Mouse (Mus musculus): ENCODE measurements around the gene Gdf10.

DNA sequence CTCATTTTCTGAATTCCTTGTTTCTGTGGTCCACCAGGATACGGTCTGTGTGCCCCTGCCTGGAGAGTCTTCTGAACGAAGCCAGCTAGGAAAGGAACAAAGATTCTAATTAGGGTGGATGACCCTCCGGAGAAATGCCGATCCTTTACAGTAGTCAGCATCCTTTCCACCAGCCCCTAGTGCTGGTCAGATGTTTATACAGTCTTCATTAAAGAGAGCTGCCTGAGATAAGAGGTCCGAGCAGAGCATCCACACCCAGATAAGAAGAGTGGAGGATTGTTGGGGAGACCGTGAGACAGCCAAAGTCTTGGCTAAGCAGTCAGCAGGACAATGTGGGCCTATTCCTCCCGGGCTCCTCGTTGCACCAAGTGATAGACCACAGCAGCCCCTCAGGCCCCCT is 17.4 kb downstream of the Gdf10 start, which contains the start of gene Gdf2:
- no peak for TF ChIP-seq POLR2A (IDR thresholded peaks at IDR 0.05; ENCODE audit: insufficient read depth, low read depth, low read length)
- no peak for TF ChIP-seq CTCF (IDR thresholded peaks at IDR 0.05; ENCODE audit: insufficient read depth, low read depth, low read length)
